Mouse (Mus musculus) brain, embryonic 14.5 days (tissue): Measurements from ENCODE around the gene Pwp2. TPM values are rescaled to one million over a fixed set of nuclear protein-coding genes. Genes with fewer than 3 reads are reported as not detected.
"Not testable (repeated sequence)": the region's sequence is repeated elsewhere in the genome, so short reads cannot be mapped to it uniquely, and the experiment has no call there.

Experiments used
- DNase-seq: peaks from one replicate; pipeline ENCODE4 v3.0.0-alpha.2; 2011; ENCODE audit warnings: low read depth
- CTCF ChIP-seq: fragments of 200-500 bp; IDR thresholded peaks from 2 replicates; pipeline ENCODE4 v1.5.1; 2012; ENCODE audit warnings: inconsistent platforms, mild to moderate bottlenecking, moderate library complexity, borderline replicate concordance; ENCODE audit not compliant: insufficient read depth, insufficient read length; ENCODE audit errors: extremely low read depth
- POLR2A ChIP-seq: fragments of 200-500 bp; IDR thresholded peaks from 2 replicates; pipeline ENCODE4 v1.6.1; 2012; ENCODE audit warnings: mild to moderate bottlenecking, inconsistent platforms, borderline replicate concordance; ENCODE audit not compliant: poor library complexity, insufficient read depth, insufficient read length, severe bottlenecking; ENCODE audit errors: extremely low read depth
- polyA plus RNA-seq: library from polyadenylated mRNA; depleted of rRNA; stranded (reverse); fragments of >200 nt; gene quantifications from 2 replicates; pipeline ENCODE4 v1.2.3, GENCODE M21; 2012

The Pwp2 gene
- polyA plus RNA-seq, 1 experiment, result 19.6 TPM

GRCm38 (mm10) chr10:78214371-78214770 is 29.4 kb upstream of the Pwp2 start:
- TF ChIP-seq POLR2A, result no peak
- no peak for TF ChIP-seq CTCF
- no peak for DNase-seq

- no peak for DNase-seq
- TF ChIP-seq POLR2A (no peak), CTCF (peak; percentile 48; the same call in 1 of the 2 replicates)
These were observed 26.4 kb upstream of the Pwp2 start for GRCm38 (mm10) chr10:78211311-78211710.

- TF ChIP-seq POLR2A, result no peak
- no peak for TF ChIP-seq CTCF
These were observed 16.2 kb upstream of the Pwp2 start for GRCm38 (mm10) chr10:78201182-78201581.

GRCm38 (mm10) chr10:78192933-78193332 is 8.0 kb upstream of the Pwp2 start:
- no peak for DNase-seq

More at GRCm38 (mm10) chr10:78201182-78201581, 16.2 kb upstream of the Pwp2 start:
- no peak for DNase-seq

GRCm38 (mm10) chr10:78186076-78186475 is 1.1 kb upstream of the Pwp2 start:
- not testable (repeated sequence) for DNase-seq

More at GRCm38 (mm10) chr10:78192933-78193332, 8.0 kb upstream of the Pwp2 start:
- TF ChIP-seq POLR2A (no peak), CTCF (no peak)

GRCm38 (mm10) chr10:78185381-78185725 is 404 bp upstream of the Pwp2 start:
- DNase-seq, result no peak

GRCm38 (mm10) chr10:78183577-78183976 is 1.4 kb downstream of the Pwp2 start:
- DNase-seq, result no peak
- TF ChIP-seq CTCF (no peak), POLR2A (no peak)

More at GRCm38 (mm10) chr10:78185381-78185725, 404 bp upstream of the Pwp2 start:
- TF ChIP-seq POLR2A, result no peak
- TF ChIP-seq CTCF, result no peak

GRCm38 (mm10) chr10:78182321-78182720 is 2.6 kb downstream of the Pwp2 start:
- no peak for DNase-seq
- TF ChIP-seq CTCF, result no peak
- no peak for TF ChIP-seq POLR2A

GRCm38 (mm10) chr10:78174474-78174873 is 10.5 kb downstream of the Pwp2 start:
- no peak for TF ChIP-seq CTCF
- no peak for TF ChIP-seq POLR2A
- DNase-seq, result no peak

GRCm38 (mm10) chr10:78171581-78171980 is 13.4 kb downstream of the Pwp2 start:
- TF ChIP-seq CTCF, result no peak
- no peak for TF ChIP-seq POLR2A

GRCm38 (mm10) chr10:78171057-78171456 is 13.9 kb downstream of the Pwp2 start:
- TF ChIP-seq CTCF, result no peak
- no peak for TF ChIP-seq POLR2A
- no peak for DNase-seq

More at GRCm38 (mm10) chr10:78171581-78171980, 13.4 kb downstream of the Pwp2 start:
- no peak for DNase-seq

- DNase-seq, result no peak
- TF ChIP-seq POLR2A (no peak), CTCF (no peak)
These were observed 14.5 kb downstream of the Pwp2 start for GRCm38 (mm10) chr10:78170445-78170844.

GRCm38 (mm10) chr10:78169281-78170042 is 15.5 kb downstream of the Pwp2 start, which contains the start of gene D10Jhu81e:
Gene D10Jhu81e (minus strand): TSS chr10:78169782.
- TF ChIP-seq CTCF (no peak), POLR2A (peak; percentile 43; the same call in 1 of the 2 replicates)
- DNase-seq, result peak; percentile 99
